Mouse (Mus musculus) kidney, adult 18-20 months (tissue): ENCODE results near the gene Klk6.

Experiments
- DNase-seq: peaks from one replicate; pipeline ENCODE4 v3.0.0; 2021

The Klk6 gene

GRCm38 (mm10) chr7:43824199-43824598 is at the start of gene Klk6:
Gene Klk6, plus strand, starts transcription at chr7:43824499.
- DNase-seq, result no peak

- DNase-seq, result peak; percentile 1
Observed at GRCm38 (mm10) chr7:43774802-43775201, 49.5 kb upstream of the Klk6 start.

- no peak for DNase-seq
Observed at GRCm38 (mm10) chr7:43775311-43776057, 48.8 kb upstream of the Klk6 start.

- DNase-seq, result no peak
Observed at GRCm38 (mm10) chr7:43776506-43776905, 47.8 kb upstream of the Klk6 start.

- no peak for DNase-seq
Observed at GRCm38 (mm10) chr7:43777423-43777822, 46.9 kb upstream of the Klk6 start.

GRCm38 (mm10) chr7:43778176-43778970 is 45.9 kb upstream of the Klk6 start:
- no peak for DNase-seq

GRCm38 (mm10) chr7:43780241-43780640 is 44.1 kb upstream of the Klk6 start:
- DNase-seq, result no peak

GRCm38 (mm10) chr7:43780746-43781145 is 43.6 kb upstream of the Klk6 start, which contains the start of gene Klk10:
Gene Klk10, plus strand, starts transcription at chr7:43781035.
- DNase-seq, result no peak

GRCm38 (mm10) chr7:43781541-43781940 is 42.8 kb upstream of the Klk6 start:
- no peak for DNase-seq

- DNase-seq, result peak; percentile 78
Observed at GRCm38 (mm10) chr7:43782275-43783265, 41.7 kb upstream of the Klk6 start.

- DNase-seq, result no peak
Observed at GRCm38 (mm10) chr7:43785286-43785685, 39.0 kb upstream of the Klk6 start.

GRCm38 (mm10) chr7:43788096-43788495 is 36.2 kb upstream of the Klk6 start:
- no peak for DNase-seq

GRCm38 (mm10) chr7:43789295-43789694 is 35.0 kb upstream of the Klk6 start:
- DNase-seq, result no peak

GRCm38 (mm10) chr7:43791591-43791990 is 32.7 kb upstream of the Klk6 start, which contains the start of gene Klk9:
Gene Klk9, plus strand, starts transcription at chr7:43791891.
- no peak for DNase-seq

- DNase-seq, result no peak
Observed at GRCm38 (mm10) chr7:43796355-43796754, 27.9 kb upstream of the Klk6 start.

GRCm38 (mm10) chr7:43797333-43797769 is 26.9 kb upstream of the Klk6 start, which contains the start of gene Klk8:
Gene Klk8, plus strand, starts transcription at chr7:43797577.
- DNase-seq, result peak; percentile 17

- DNase-seq, result no peak
Observed at GRCm38 (mm10) chr7:43797844-43798462, 26.3 kb upstream of the Klk6 start.

- no peak for DNase-seq
Observed at GRCm38 (mm10) chr7:43799876-43800275, 24.4 kb upstream of the Klk6 start.

- DNase-seq, result no peak
Observed at GRCm38 (mm10) chr7:43810994-43811393, 13.3 kb upstream of the Klk6 start, which contains the start of gene Klk7. Gene Klk7, plus strand, starts transcription at chr7:43811294.

GRCm38 (mm10) chr7:43815211-43815610 is 9.1 kb upstream of the Klk6 start:
- DNase-seq, result no peak

- no peak for DNase-seq
Observed at GRCm38 (mm10) chr7:43816746-43817145, 7.6 kb upstream of the Klk6 start.

GRCm38 (mm10) chr7:43821581-43821980 is 2.7 kb upstream of the Klk6 start:
- no peak for DNase-seq
